Mouse (Mus musculus) intestine, postnatal 0 days (tissue): ENCODE results near the gene Tmco4. TPM values are rescaled to one million over a fixed set of nuclear protein-coding genes. Genes with fewer than 3 reads are reported as not detected.

Source experiments
- ATAC-seq: fragments of 200-750 bp; cut with Nextera tagmentation; 2 replicates; pipeline ENCODE4 v1.8.0; 2017; ENCODE audit warnings: mild to moderate bottlenecking, moderate TSS enrichment, moderate library complexity
- H3K27ac ChIP-seq: fragments of 300-500 bp; sonication (generic); 2 replicates; pipeline ENCODE4 v1.5.1; 2014; ENCODE audit warnings: mild to moderate bottlenecking, low read depth, low read length, moderate library complexity
- H3K27me3 ChIP-seq: fragments of 300-500 bp; sonication (generic); replicated peaks from 2 replicates; pipeline ENCODE4 v1.6.1; 2014; ENCODE audit warnings: low read length, mixed read lengths; ENCODE audit not compliant: control insufficient read depth, insufficient read depth
- H3K36me3 ChIP-seq: fragments of 300-500 bp; sonication (generic); 2 replicates; pipeline ENCODE4 v1.6.1; 2014; ENCODE audit warnings: mild to moderate bottlenecking, moderate library complexity; ENCODE audit not compliant: control insufficient read depth, insufficient read depth
- H3K4me1 ChIP-seq: fragments of 300-500 bp; sonication (generic); replicated peaks from 2 replicates; pipeline ENCODE4 v1.6.1; 2014; ENCODE audit warnings: antibody characterized with exemption, low read length, mixed read lengths; ENCODE audit not compliant: control insufficient read depth, insufficient read depth
- H3K4me2 ChIP-seq: fragments of 300-500 bp; sonication (generic); replicated peaks from 2 replicates; pipeline ENCODE4 v1.6.1; 2014; ENCODE audit warnings: low read depth, mild to moderate bottlenecking, moderate library complexity
- H3K4me3 ChIP-seq: fragments of 300-500 bp; sonication (generic); 2 replicates; pipeline ENCODE4 v1.5.1; 2014; ENCODE audit warnings: low read depth, low read length
- H3K9ac ChIP-seq: fragments of 300-500 bp; sonication (generic); 2 replicates; pipeline ENCODE4 v1.6.1; 2014; ENCODE audit warnings: mild to moderate bottlenecking, low read depth, low read length
- H3K9me3 ChIP-seq: fragments of 300-500 bp; sonication (generic); 2 replicates; pipeline ENCODE4 v1.6.1; 2016; ENCODE audit warnings: mixed run types; ENCODE audit not compliant: control insufficient read depth
- CTCF ChIP-seq: sonication (generic); IDR thresholded peaks from 2 replicates; pipeline ENCODE4 v1.5.1; 2016; ENCODE audit warnings: low read depth, mild to moderate bottlenecking, control low read depth, antibody characterized with exemption, moderate library complexity
- WGBS: fragments of 180-500 bp; shearing (Covaris S2); extraction: QIAGEN DNeasy Blood & Tissue Kit; methylation state at CpG from one replicate; pipeline ENCODE4 v1.1.7; 2014; 5-methylcytosine and 5-hydroxymethylcytosine counted together
- polyA plus RNA-seq: library from polyadenylated mRNA; unstranded; fragments of >200 nt; fragmentation: Nextera tagmentation; extraction: Ambion mirVana; gene quantifications from 2 replicates; pipeline ENCODE4 v1.2.1, GENCODE M21; 2015

Gene Tmco4
- polyA plus RNA-seq, 1 experiment from 2014 or later = 11.0 TPM

DNA sequence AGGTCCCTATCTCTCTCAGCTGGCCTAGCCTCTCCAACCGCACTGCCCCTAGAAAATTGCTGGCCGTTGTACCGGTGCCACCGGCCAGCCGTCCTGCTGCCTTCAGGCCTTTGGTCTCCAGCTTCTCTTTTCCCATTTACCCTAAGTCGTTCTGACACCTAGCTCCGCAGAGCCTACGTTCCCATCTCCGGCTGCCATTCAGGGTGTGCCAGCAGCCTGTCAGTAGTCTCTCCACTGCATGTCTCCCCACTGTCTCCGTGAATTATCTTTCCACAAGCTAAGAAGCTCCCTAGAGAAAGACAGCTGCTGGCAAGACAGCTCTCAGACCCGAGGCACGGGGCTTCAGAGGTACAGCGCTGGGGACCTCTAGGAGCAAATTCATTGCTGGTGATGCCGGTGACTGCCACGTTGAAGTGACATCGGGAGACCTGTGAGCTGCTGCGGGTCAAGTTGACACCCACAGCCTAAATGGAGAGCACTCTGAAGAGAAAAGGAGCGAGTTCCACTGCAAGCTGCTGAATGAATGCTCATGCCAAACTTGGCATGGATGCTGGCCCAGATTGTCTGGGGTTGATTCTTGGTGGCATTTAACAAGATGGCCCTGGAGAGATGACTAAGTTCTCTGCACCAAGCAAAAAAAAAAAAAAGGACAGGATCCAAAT is 108.7 kb downstream of the Tmco4 start:
- Histone ChIP-seq H3K4me3 (no peak overlapping the region), H3K4me1 (0 out of 2 replicates have a peak, but pooled peaks cover 8% of the 10 kb centered on the region), H3K4me2 (no peak overlapping the region), H3K9me3 (no peaks in the 10 kb centered on the region), H3K27me3 (peaks cover 5% of the 10 kb centered on the region), H3K9ac (no peak overlapping the region), H3K27ac (no peak overlapping the region), H3K36me3 (no peaks in the 10 kb centered on the region)
- WGBS = 81% methylated on average over 18 of the region's 18 CpGs
- no peak for ATAC-seq
- TF ChIP-seq CTCF = no peak

DNA sequence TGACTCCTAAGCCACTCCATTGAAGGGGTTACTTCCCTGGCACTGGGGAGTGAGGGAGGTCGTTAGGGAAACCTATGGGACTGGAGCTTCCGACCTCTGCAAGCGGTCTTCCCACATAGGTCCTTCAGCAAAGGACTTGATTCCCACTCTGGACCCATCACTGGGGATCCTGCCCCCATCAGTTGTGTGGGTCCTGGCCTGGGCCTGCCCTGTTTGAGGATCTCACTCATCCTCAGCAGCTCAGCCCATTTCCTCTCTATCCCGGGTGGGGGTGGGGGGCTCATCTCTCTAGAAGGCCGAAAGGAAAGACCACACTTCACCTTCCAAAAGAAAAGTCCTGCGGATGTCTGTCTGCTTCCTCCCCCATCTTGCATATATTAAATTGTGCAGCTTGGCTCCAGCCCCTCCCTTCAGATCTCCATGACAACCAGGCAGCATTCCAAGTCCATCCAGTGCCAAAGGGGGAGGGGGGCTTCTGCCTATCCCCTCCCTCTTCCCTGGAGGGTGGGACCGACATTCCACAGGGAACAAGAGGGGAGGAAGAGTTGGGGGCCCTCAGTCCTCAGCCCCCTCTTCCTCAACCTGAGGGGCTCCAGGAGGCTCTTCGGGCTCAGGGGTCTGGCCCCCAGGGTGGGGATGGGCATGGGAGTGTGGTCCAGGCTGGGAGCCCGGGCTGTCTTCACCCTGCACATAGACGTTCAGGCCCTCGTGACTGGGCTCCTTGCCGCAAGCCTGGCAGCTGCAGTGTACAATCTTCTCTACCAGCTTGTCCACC is 110.3 kb downstream of the Tmco4 start:
- H3K27me3 ChIP-seq = no peaks in the 10 kb centered on the region
- no peak overlapping the region for H3K4me2 ChIP-seq
- H3K4me3 ChIP-seq = no peak overlapping the region
- H3K9me3 ChIP-seq = no peaks in the 10 kb centered on the region
- no peak for TF ChIP-seq CTCF
- H3K4me1 ChIP-seq = 0 out of 2 replicates have a peak, but pooled peaks cover 8% of the 10 kb centered on the region
- H3K9ac ChIP-seq = no peak overlapping the region
- no peak for ATAC-seq
- H3K27ac ChIP-seq = no peak overlapping the region
- 43% methylated on average over 12 of the region's 12 CpGs for WGBS
- no peaks in the 10 kb centered on the region for H3K36me3 ChIP-seq

GRCm38 (mm10) chr4:139085337-139085736 is 112.6 kb downstream of the Tmco4 start:
- no peak for ATAC-seq

DNA sequence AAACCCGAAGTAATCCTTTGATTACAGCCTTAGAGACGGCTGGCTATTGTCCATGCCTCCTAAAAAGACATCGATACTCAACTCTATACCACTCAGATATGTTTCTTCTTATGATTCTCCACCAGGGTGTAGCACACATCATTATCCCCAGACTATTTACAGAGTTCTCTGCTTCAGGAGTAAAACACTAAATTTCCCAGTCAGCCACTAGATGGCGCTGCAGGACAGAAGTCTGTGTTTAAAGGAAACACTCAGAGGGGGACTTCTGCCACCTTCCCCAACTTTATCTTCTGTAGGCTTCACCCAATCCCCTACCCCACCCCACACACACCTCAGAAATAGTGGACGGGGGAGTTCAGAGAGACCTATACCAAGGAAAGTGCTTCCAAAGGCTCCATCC is 113.3 kb downstream of the Tmco4 start:
- Histone ChIP-seq H3K9ac (no peak overlapping the region), H3K4me1 (peaks cover 8% of the 10 kb centered on the region; the same call in 1 of the 2 replicates), H3K27ac (no peak overlapping the region), H3K9me3 (no peaks in the 10 kb centered on the region), H3K27me3 (0 out of 2 replicates have a peak, but pooled peaks cover 3% of the 10 kb centered on the region), H3K4me2 (no peak overlapping the region), H3K4me3 (no peak overlapping the region), H3K36me3 (no peaks in the 10 kb centered on the region; the same call in 1 of the 2 replicates)
- WGBS = 12% methylated on average over 5 of the region's 5 CpGs
- peak; percentile 94 for TF ChIP-seq CTCF
- ATAC-seq = peak; percentile 20; the same call in 1 of the 2 replicates

More at GRCm38 (mm10) chr4:139085337-139085736, 112.6 kb downstream of the Tmco4 start:
- Histone ChIP-seq H3K4me2 (no peak overlapping the region), H3K27ac (no peak overlapping the region), H3K36me3 (no peaks in the 10 kb centered on the region), H3K27me3 (no peaks in the 10 kb centered on the region), H3K4me1 (peaks cover 8% of the 10 kb centered on the region; the same call in 1 of the 2 replicates), H3K9me3 (no peaks in the 10 kb centered on the region), H3K4me3 (no peak overlapping the region), H3K9ac (no peak overlapping the region)
- no peak for TF ChIP-seq CTCF
- 76% methylated on average over 11 of the region's 11 CpGs for WGBS

- 83% methylated on average over 4 of the region's 4 CpGs for WGBS
- Histone ChIP-seq H3K4me2 (no peak overlapping the region), H3K36me3 (no peaks in the 10 kb centered on the region; the same call in 1 of the 2 replicates), H3K9me3 (no peaks in the 10 kb centered on the region), H3K4me3 (no peak overlapping the region), H3K27me3 (0 out of 2 replicates have a peak, but pooled peaks cover 11% of the 10 kb centered on the region), H3K9ac (no peak overlapping the region), H3K4me1 (peaks cover 8% of the 10 kb centered on the region; the same call in 1 of the 2 replicates), H3K27ac (no peak overlapping the region)
- no peak for TF ChIP-seq CTCF
- no peak for ATAC-seq
Observed at GRCm38 (mm10) chr4:139086984-139087383, 114.3 kb downstream of the Tmco4 start.
